Comparison of ENCODE assay signal across 17 mouse cellular contexts in the genomic region with DNA sequence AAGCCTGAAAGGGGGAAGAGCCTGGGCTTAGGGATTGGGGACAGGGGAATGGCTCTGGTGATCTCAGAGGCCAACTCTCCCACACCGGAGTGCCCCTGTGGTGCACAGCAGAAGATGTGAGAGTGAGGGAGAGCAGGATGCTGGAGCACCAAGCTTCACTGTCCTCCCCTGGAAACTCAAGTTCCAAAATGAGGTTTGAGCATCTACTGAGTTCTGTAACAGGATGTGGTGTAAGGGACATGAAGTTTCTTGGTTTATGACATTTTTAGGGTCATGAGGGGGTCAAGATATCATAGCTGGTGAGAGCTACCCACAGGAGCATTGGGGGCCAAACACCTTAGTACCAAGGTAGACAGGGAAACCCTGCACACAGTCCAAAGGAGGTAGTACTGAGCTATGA.
A peak's percentile ranks its signal among the peaks of the same experiment; 100 is the strongest.
DNase-seq lines count a peak whose midpoint lies in the region; ATAC-seq and TF ChIP-seq lines count a peak whose summit lies in the region.
"Had no signal": no experiment of that assay in that cellular context is flagged by ENCODE, and none has a peak within 500 bp of the region (broad histone marks: within the 10 kb centered on the region; RNA-seq: fewer than 3 reads in every experiment).

No protein-coding gene starts in this region.

- WGBS in midbrain, embryonic 13.5 days = 70% methylated on average over 1 of the region's 1 CpGs
- WGBS in midbrain, embryonic 11.5 days = 88% methylated on average over 1 of the region's 1 CpGs
- 77% methylated on average over 1 of the region's 1 CpGs for WGBS in embryonic facial prominence, embryonic 15.5 days
- 76% methylated on average over 1 of the region's 1 CpGs for WGBS in midbrain, embryonic 16.5 days

- H3K4me1 ChIP-seq in midbrain, embryonic 13.5 days (replicated peaks) = peaks cover 36% of the 10 kb centered on the region
- peaks cover 15% of the 10 kb centered on the region for H3K4me1 ChIP-seq in midbrain, embryonic 11.5 days (ENCODE audit: control insufficient read depth, insufficient read depth, low read length)
- H3K4me1 ChIP-seq in embryonic facial prominence, embryonic 15.5 days = peaks cover 22% of the 10 kb centered on the region
- H3K4me1 ChIP-seq in midbrain, embryonic 16.5 days (ENCODE audit: control insufficient read depth, insufficient read depth, low read length) = peaks cover 31% of the 10 kb centered on the region
- H3K4me1 ChIP-seq: liver, embryonic 12.5 days had no signal

- H3K27me3 ChIP-seq in midbrain, embryonic 13.5 days = no peaks in the 10 kb centered on the region
- no peaks in the 10 kb centered on the region for H3K27me3 ChIP-seq in midbrain, embryonic 11.5 days (ENCODE audit: control insufficient read depth, insufficient read depth, low read length)
- H3K27me3 ChIP-seq in embryonic facial prominence, embryonic 15.5 days = 0 out of 2 replicates have a peak, but pooled peaks cover 3% of the 10 kb centered on the region
- H3K27me3 ChIP-seq in midbrain, embryonic 16.5 days (ENCODE audit: control insufficient read depth, insufficient read depth, low read depth, low read length) = no peaks in the 10 kb centered on the region; the same call in 1 of the 2 replicates
- H3K27me3 ChIP-seq: forebrain, embryonic 12.5 days; liver, embryonic 12.5 days had no signal

- H3K4me2 ChIP-seq in midbrain, embryonic 13.5 days (replicated peaks) = no peak overlapping the region
- no peak overlapping the region for H3K4me2 ChIP-seq in midbrain, embryonic 11.5 days
- H3K4me2 ChIP-seq in embryonic facial prominence, embryonic 15.5 days (replicated peaks) = no peak overlapping the region
- no peak overlapping the region for H3K4me2 ChIP-seq in midbrain, embryonic 16.5 days (ENCODE audit: low read length)
- H3K4me2 ChIP-seq: forebrain, embryonic 12.5 days; liver, embryonic 12.5 days; lung, embryonic 14.5 days had no signal

- no peak overlapping the region for H3K9ac ChIP-seq in midbrain, embryonic 13.5 days (replicated peaks)
- H3K9ac ChIP-seq in midbrain, embryonic 11.5 days (ENCODE audit: low read length) = no peak overlapping the region
- H3K9ac ChIP-seq in embryonic facial prominence, embryonic 15.5 days = no peak overlapping the region
- no peak overlapping the region for H3K9ac ChIP-seq in midbrain, embryonic 16.5 days (ENCODE audit: low read depth, low read length)
- H3K9ac ChIP-seq: forebrain, embryonic 12.5 days; liver, embryonic 12.5 days; lung, embryonic 14.5 days had no signal

- peak overlapping the region; percentile 40; the same call in 1 of the 2 replicates for H3K27ac ChIP-seq in gastrocnemius, adult 2 months
- H3K27ac ChIP-seq in midbrain, embryonic 13.5 days = peak overlapping the region; percentile 88; the same call in 1 of the 2 replicates
- no peak overlapping the region for H3K27ac ChIP-seq in midbrain, embryonic 11.5 days (ENCODE audit: low read depth, low read length)
- H3K27ac ChIP-seq in embryonic facial prominence, embryonic 15.5 days (replicated peaks) = no peak overlapping the region
- peak overlapping the region; percentile 3 for H3K27ac ChIP-seq in midbrain, embryonic 16.5 days (ENCODE audit: low read length)
- H3K27ac ChIP-seq: liver, embryonic 12.5 days had no signal

- no peak overlapping the region for H3K4me3 ChIP-seq in gastrocnemius, adult 2 months
- H3K4me3 ChIP-seq in midbrain, embryonic 13.5 days (replicated peaks) = no peak overlapping the region
- no peak overlapping the region for H3K4me3 ChIP-seq in midbrain, embryonic 11.5 days (ENCODE audit: low read depth, low read length)
- no peak overlapping the region for H3K4me3 ChIP-seq in embryonic facial prominence, embryonic 15.5 days (replicated peaks)
- H3K4me3 ChIP-seq in midbrain, embryonic 16.5 days (ENCODE audit: low read depth, low read length) = no peak overlapping the region
- H3K4me3 ChIP-seq: forebrain, embryonic 12.5 days; hindbrain, embryonic 10.5 days; left cerebral cortex, adult 2 months; liver, embryonic 12.5 days had no signal

- no peak for DNase-seq in gastrocnemius, adult 2 months
- DNase-seq in gastrocnemius, postnatal 25 days = no peak
- no peak for DNase-seq in midbrain, embryonic 11.5 days (ENCODE audit: low spot score, missing footprints)
- DNase-seq in spleen, postnatal 14 days (ENCODE audit: low spot score in 2 of 2) = no peak
- DNase-seq in adrenal gland, postnatal 10 days = no peak
- DNase-seq: adrenal gland, adult 8-10 months; gastrocnemius, postnatal 36 days; lung, embryonic 14.5 days; lung, postnatal 36 days; thymus, adult 2 months had no signal

- no peaks in the 10 kb centered on the region for H3K36me3 ChIP-seq in midbrain, embryonic 13.5 days
- no peaks in the 10 kb centered on the region for H3K36me3 ChIP-seq in midbrain, embryonic 11.5 days (ENCODE audit: control insufficient read depth, insufficient read depth, low read length)
- no peaks in the 10 kb centered on the region for H3K36me3 ChIP-seq in embryonic facial prominence, embryonic 15.5 days
- H3K36me3 ChIP-seq in midbrain, embryonic 16.5 days (ENCODE audit: control insufficient read depth, insufficient read depth, low read length) = no peaks in the 10 kb centered on the region
- H3K36me3 ChIP-seq: forebrain, embryonic 12.5 days; hindbrain, embryonic 10.5 days; liver, embryonic 12.5 days had no signal

- no peak for TF ChIP-seq CTCF in gastrocnemius, adult 2 months (IDR thresholded peaks at IDR 0.05)

- ATAC-seq in midbrain, embryonic 13.5 days = no peak
- no peak for ATAC-seq in midbrain, embryonic 11.5 days (ENCODE audit: low FRiP score)
- ATAC-seq in embryonic facial prominence, embryonic 15.5 days (ENCODE audit: insufficient number of reproducible peaks, low FRiP score, low TSS enrichment, low read depth) = 0 out of 2 replicates have a peak, but pooled peaks have one; percentile 13
- no peak for ATAC-seq in midbrain, embryonic 16.5 days
- ATAC-seq: liver, embryonic 12.5 days had no signal

- H3K9me3 ChIP-seq in midbrain, embryonic 13.5 days = no peaks in the 10 kb centered on the region
- H3K9me3 ChIP-seq in midbrain, embryonic 11.5 days (ENCODE audit: control insufficient read depth, low read length) = no peaks in the 10 kb centered on the region
- no peaks in the 10 kb centered on the region for H3K9me3 ChIP-seq in embryonic facial prominence, embryonic 15.5 days (replicated peaks)
- no peaks in the 10 kb centered on the region for H3K9me3 ChIP-seq in midbrain, embryonic 16.5 days (replicated peaks; ENCODE audit: control insufficient read depth, low read length, poor library complexity, severe bottlenecking)
- H3K9me3 ChIP-seq: forebrain, embryonic 12.5 days; hindbrain, embryonic 10.5 days; liver, embryonic 12.5 days had no signal

- intact Hi-C loops in gastrocnemius, adult 2 months (cut with DNase I) = loop anchor here (5.0 to 10.0 kb wide), 3 partner anchors 187 to 380 kb away; a partner anchor contains a TSS

Comparison
In these comparisons a context has a peak if more than half of its experiments do, and no peak if none do; other contexts are left out.
1. H3K27ac ChIP-seq: peak in gastrocnemius, adult 2 months (single experiment), midbrain, embryonic 13.5 days (single experiment) and midbrain, embryonic 16.5 days (single experiment); none in midbrain, embryonic 11.5 days (single experiment) and embryonic facial prominence, embryonic 15.5 days (single experiment).